In the genomic region with DNA sequence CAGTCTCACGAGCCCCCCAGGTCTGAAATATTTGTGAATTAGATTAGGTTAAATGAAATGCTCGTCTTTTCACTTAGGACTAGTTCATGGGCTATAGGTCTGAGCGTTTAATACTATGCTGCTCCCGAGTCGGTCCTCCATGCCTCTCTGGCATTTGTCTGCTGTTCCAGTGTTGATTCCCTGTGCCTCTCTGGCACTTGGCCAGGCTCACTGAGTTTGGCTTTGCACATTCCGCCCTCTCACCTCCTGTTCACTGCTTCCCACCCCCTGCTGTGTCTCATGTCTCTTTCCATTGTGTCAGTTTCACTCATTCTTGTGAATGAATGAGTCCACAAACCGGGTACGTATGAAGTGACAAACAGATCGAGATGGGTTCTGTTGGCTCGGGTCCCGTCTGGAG, we compare ENCODE assay signal across 9 mouse cellular contexts.
DNase-seq lines count a peak whose midpoint lies in the region; ATAC-seq and TF ChIP-seq lines count a peak whose summit lies in the region.
"Had no signal": no experiment of that assay in that cellular context is flagged by ENCODE, and none has a peak within 500 bp of the region (broad histone marks: within the 10 kb centered on the region; RNA-seq: fewer than 3 reads in every experiment).

No protein-coding gene starts in this region.

- no peak overlapping the region for H3K27ac ChIP-seq in forebrain, embryonic 13.5 days
- no peak overlapping the region for H3K27ac ChIP-seq in forebrain, embryonic 15.5 days (replicated peaks)
- H3K27ac ChIP-seq in left cerebral cortex, adult 2 months, result no peak overlapping the region
- H3K27ac ChIP-seq: heart, embryonic 13.5 days had no signal

- intact Hi-C loops in left cerebral cortex, adult 2 months (cut with DNase I), result loop anchor here (10.0 kb wide), 1 partner anchor 354 kb away; no protein-coding TSS in a partner anchor

- no peak overlapping the region for H3K9ac ChIP-seq in forebrain, embryonic 13.5 days
- H3K9ac ChIP-seq in forebrain, embryonic 15.5 days (replicated peaks), result no peak overlapping the region
- H3K9ac ChIP-seq: heart, embryonic 13.5 days had no signal

- peak; percentile 27; the same call in 1 of the 2 replicates for ATAC-seq in forebrain, embryonic 13.5 days
- no peak for ATAC-seq in forebrain, embryonic 15.5 days (replicated peaks)
- ATAC-seq in CD4-positive, CD25-positive, alpha-beta regulatory T cell, adult 4 months, result no peak

- no peak for TF ChIP-seq CTCF in left cerebral cortex, adult 2 months (IDR thresholded peaks at IDR 0.05)

- peaks cover 9% of the 10 kb centered on the region; the same call in 1 of the 2 replicates for H3K36me3 ChIP-seq in forebrain, embryonic 13.5 days (ENCODE audit: poor library complexity, severe bottlenecking)
- H3K36me3 ChIP-seq in forebrain, embryonic 15.5 days, result 0 out of 2 replicates have a peak, but pooled peaks cover 7% of the 10 kb centered on the region
- H3K36me3 ChIP-seq: heart, embryonic 13.5 days had no signal

- no peaks in the 10 kb centered on the region for H3K9me3 ChIP-seq in forebrain, embryonic 13.5 days (replicated peaks)
- no peaks in the 10 kb centered on the region for H3K9me3 ChIP-seq in forebrain, embryonic 15.5 days
- H3K9me3 ChIP-seq: heart, embryonic 13.5 days had no signal

- H3K4me1 ChIP-seq in forebrain, embryonic 13.5 days, result no peaks in the 10 kb centered on the region
- H3K4me1 ChIP-seq in forebrain, embryonic 15.5 days, result peaks cover 5% of the 10 kb centered on the region; the same call in 1 of the 2 replicates

- no peak overlapping the region for H3K4me3 ChIP-seq in forebrain, embryonic 13.5 days
- H3K4me3 ChIP-seq in forebrain, embryonic 15.5 days, result no peak overlapping the region
- no peak overlapping the region for H3K4me3 ChIP-seq in left cerebral cortex, adult 2 months
- H3K4me3 ChIP-seq: heart, embryonic 13.5 days had no signal

- H3K4me2 ChIP-seq in forebrain, embryonic 13.5 days, result no peak overlapping the region
- no peak overlapping the region for H3K4me2 ChIP-seq in forebrain, embryonic 15.5 days (replicated peaks)
- H3K4me2 ChIP-seq: heart, embryonic 13.5 days had no signal

- whole genome bisulfite sequencing in forebrain, embryonic 13.5 days, result 70% methylated on average over 11 of the region's 11 CpGs
- 65% methylated on average over 11 of the region's 11 CpGs for WGBS in forebrain, embryonic 15.5 days

- DNase-seq in ES-CJ7 (ENCODE audit: low read depth, low spot score), result peak; percentile 34
- DNase-seq in cerebellum, postnatal 10 days, result peak; percentile 88 to 90
- DNase-seq in left cerebral cortex, adult 2 months (ENCODE audit: extremely low spot score in 1 of 2, low spot score in 2 of 2), result peak; percentile 52 to 76
- no peak for DNase-seq in ovary, postnatal 10 days (ENCODE audit: low spot score)
- DNase-seq in gastrocnemius, postnatal 4 days (ENCODE audit: low spot score in 2 of 2), result no peak

- no peaks in the 10 kb centered on the region for H3K27me3 ChIP-seq in forebrain, embryonic 13.5 days
- H3K27me3 ChIP-seq in forebrain, embryonic 15.5 days, result no peaks in the 10 kb centered on the region

Comparison
In these comparisons a context has a peak if more than half of its experiments do, and no peak if none do; other contexts are left out.
1. DNase-seq: peak in ES-CJ7 (single experiment), cerebellum, postnatal 10 days (2 of 2) and left cerebral cortex, adult 2 months (2 of 2); none in ovary, postnatal 10 days (single experiment) and gastrocnemius, postnatal 4 days (0 of 2).